Mouse (Mus musculus) left cerebral cortex, adult 11 months (tissue): ENCODE measurements around the gene Capn3.

Source experiments
- DNase-seq: peaks from one replicate; pipeline ENCODE4 v3.0.0; 2022; ENCODE audit warnings: low spot score

Capn3 gene

GRCm38 (mm10) chr2:120455719-120456118, at the start of gene Capn3:
Gene Capn3, plus strand, starts transcription at chr2:120456019.
- no peak for DNase-seq

- DNase-seq = no peak
Measured at GRCm38 (mm10) chr2:120411096-120411628, 44.7 kb upstream of the Capn3 start.

DNA sequence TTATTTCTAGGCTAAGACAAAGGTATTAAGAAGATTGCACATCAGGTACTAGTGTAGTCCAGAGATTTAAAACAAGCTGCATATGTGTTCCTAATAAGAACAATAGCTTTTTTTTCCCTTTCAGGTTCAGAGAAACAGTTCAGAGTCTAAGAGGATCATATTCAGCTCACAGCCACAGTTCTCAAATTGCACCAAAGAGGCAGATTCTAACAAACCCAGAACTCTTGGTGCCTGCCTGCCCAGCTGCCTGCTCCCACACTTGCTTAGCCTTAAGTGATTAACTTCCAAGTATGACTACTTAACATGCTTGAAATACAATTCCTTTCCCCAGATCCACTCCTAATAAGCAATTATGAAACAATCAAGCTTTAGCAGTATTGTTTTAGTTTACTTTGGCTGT, 41.7 kb upstream of the Capn3 start:
- no peak for DNase-seq

DNA sequence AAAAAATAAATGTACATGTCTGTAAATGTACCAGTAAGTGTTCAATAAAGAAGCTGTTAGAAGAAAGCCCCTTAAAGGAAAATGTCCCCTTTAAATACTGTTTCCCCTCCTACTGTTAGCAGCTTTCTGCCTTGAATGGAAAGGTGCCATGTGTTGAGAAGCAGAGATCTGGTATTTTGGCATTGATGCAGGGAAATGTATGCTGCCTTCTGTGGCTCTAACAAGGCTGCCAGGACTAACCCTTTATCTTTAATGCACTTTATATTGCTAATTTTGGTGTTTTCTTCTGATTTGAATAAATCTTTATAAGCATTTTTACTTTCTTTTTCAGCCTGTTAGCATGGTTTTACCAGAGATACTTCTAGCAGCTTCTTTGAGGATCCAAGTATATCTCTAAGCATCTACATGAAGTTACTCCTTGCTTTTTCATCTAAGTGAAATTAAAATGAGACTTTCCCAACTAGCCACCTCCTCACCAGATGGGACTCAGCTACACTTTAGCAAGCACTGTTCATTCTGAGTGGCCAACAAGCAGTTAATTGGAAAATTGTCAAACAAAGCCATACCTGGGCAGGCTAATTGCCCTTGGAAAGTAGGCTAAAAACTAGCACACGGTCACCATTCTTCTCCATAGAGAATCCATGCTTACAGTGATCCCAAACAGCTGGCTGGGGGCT, 40.9 kb upstream of the Capn3 start:
- peak; percentile 22 for DNase-seq

- DNase-seq = no peak
Measured at GRCm38 (mm10) chr2:120424386-120424785, 31.4 kb upstream of the Capn3 start.

DNA sequence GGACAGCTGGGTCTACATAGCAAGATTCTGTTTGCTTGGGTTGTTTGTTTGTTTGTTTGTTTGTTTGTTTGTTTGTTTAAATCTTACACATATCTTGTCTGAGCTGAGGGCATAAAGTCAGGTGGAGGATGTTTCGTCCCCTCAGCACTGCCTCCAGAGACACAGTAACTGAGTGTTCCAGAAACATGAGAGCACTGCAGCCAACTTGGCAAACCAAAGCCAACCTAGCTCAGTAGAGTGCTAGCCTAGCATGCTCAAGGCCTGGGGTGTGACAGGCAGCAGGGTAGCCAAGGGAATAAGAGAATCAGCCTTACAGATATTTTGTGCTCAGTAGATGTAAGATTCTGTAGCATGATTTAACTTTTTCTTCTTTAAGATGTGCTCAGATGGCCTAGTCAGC, 11.3 kb upstream of the Capn3 start:
- DNase-seq = no peak

GRCm38 (mm10) chr2:120446373-120446772, 9.4 kb upstream of the Capn3 start:
- no peak for DNase-seq

DNA sequence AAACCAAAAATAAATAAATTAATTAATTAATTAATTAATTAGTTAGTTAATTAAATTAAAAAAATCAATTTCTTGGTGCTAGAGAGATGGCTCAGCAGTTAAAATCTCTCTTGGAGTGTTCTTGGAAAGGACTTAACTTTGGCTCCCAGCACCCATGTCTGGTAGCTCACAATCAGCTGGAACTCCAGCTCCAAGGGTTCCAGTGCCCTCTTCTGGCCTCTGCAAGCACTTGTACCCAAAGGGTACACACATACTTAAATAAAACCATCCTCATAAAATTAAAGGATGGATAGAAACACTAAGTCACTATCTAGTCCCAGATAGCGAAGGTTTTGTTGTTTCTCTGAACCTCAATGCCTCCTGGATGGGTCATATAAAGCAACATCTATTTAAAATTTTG, 8.5 kb upstream of the Capn3 start:
- no peak for DNase-seq

DNA sequence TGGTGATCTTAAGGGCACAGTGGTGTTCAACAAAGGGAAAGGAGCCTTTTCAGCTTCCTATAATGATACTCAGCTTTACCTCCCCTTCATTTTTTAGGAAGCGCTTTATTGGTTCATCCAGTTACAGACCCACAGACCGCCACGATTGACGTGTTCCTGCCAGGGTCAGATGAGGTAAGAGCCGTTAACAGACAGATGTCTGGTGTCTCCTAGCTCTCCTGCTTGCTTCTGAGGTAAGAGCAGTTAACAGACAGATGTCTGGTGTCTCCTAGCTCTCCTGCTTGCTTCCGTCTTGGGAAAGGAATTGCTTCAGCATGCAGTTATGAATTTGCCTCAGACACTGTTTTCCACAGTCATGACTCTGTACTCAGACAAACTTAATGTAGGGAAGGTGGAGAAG, 5.1 kb upstream of the Capn3 start:
- no peak for DNase-seq

DNA sequence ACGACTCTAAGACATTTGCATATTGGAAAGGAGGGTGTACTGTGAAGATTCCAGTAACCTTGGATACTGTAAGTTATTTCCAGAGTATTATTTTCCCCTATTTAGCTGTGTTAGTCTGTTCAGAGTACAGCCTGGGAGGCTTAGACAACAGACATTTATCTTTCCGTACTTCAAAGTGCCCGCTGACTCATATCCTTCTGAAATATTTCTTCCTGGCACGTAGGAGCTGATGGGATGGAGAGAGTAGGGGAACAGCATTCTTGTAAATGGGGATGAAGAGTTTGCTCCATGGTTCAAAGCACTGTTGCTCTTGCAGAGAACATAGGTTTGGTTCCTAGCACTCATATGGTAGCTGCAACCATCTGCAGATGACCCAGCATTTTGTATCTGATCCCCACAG, 3.2 kb upstream of the Capn3 start:
- DNase-seq = no peak

GRCm38 (mm10) chr2:120454987-120455386, 832 bp upstream of the Capn3 start:
- no peak for DNase-seq

DNA sequence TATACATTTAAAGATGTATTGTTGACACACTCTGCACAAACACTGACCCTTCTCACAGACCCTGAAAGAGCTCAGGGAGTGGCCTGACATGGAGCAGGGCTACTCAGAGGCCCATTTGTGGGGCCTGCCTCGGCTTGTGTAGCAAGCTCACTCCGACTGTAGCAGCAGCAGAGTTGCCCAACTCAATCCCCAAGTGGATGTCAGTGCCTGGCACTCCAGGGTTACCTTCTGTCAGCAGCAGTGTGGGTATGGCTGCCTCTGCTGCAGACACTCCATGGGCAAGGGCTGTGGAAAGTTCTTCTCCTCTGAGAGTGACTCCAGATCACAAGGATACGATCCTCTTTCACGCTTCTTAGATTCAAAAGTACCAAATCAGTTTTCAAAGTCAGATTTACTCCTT, 4.4 kb downstream of the Capn3 start:
- DNase-seq = no peak

DNA sequence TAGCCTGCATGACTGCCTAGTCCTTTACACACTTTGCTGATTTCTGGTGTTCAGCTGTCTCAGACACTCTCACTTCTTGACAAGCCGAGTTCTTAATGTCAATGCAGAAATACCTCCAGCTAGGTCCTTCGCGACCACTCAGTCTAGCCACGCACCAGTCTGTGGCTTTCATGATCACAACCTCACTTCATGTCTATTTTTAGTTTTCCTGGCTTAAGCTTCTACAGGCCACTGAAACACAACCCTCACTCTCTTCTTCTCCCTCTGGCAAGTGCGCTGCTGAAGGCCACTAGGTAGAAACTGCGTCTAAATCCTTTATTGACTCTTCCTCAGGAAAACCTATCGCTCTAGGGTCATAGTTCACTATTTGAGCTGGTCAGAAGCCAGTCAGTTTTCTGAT, 7.5 kb downstream of the Capn3 start:
- no peak for DNase-seq

- DNase-seq = no peak
Measured at GRCm38 (mm10) chr2:120464091-120464490, 8.3 kb downstream of the Capn3 start.

GRCm38 (mm10) chr2:120464732-120465396, 9.0 kb downstream of the Capn3 start:
- no peak for DNase-seq

- no peak for DNase-seq
Measured at GRCm38 (mm10) chr2:120465397-120465785, 9.6 kb downstream of the Capn3 start.

DNA sequence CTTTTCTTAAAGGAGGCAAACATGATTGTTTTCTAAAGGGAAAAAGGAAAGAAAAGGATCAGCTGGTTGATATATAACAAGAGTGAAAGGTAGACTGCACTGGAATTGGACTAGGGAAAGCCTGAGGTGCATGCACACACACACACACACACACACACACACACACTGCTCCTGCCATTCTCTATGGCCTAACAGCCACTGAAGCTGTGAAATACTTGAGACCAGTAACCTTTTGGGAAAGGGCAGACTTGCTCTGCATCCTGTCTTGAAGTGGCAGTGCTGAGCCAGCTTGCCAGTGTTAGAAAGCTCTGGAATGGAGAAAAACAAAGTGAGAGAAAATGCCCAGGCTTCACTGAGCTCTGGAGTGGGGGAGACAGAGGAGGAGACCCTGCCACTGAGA, 12.2 kb downstream of the Capn3 start:
- DNase-seq = no peak

DNA sequence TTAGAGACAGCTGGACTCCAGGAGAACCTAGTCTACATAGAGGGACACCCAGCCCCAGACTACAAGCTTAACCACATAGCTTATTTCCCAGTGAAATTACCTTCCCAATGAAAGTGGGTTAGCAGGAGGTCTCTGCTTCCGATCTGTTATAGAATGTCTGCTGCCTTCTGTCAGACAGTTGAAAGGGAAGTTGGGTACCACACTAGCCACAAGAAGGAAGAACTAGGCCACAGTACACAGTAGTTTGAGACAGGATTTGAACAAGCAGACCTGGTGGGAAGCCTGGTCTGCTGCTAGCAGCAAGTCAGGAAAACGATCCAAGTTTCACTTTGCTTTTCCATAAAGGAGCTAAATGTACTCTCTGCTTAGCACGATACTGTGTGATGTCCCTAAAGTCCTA, 13.4 kb downstream of the Capn3 start:
- no peak for DNase-seq

DNA sequence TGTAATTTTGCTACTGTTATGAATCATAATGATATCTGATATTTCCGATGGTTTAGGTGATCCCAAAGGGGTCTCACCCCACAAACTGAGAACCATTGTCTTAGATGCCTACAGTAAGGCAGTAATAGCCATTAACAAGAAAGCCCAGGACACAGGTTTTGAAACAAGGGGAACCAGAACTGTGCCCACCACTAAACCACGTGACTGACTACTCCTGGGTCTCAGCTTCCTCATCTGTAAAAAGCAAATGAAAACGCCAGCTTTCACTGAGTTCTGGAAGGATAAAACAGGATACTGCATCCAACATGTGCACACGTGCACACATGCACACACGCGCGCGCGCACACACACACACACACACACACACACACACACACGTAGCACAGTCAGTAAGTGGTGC, 13.9 kb downstream of the Capn3 start:
- no peak for DNase-seq

DNA sequence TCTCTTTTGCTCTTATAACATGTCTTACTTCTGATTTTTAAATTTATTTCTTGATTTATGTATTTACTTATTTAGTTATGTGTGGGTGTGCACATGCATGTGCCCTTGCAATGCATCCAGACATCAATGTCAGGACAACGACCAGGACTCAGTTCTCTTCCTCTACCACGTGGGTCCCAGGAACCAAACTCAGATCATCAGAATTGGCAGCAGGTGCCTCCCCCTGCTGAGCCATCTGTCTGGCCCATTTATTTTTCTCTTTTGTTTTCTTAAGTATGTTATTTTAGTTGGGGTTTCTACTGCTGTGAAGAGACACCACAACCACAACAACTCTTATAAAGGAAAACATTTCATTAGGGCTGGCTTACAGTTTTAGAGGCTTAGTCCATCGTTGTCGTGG, 15.0 kb downstream of the Capn3 start:
- DNase-seq = no peak

GRCm38 (mm10) chr2:120476277-120477087, 20.7 kb downstream of the Capn3 start:
- DNase-seq = no peak

DNA sequence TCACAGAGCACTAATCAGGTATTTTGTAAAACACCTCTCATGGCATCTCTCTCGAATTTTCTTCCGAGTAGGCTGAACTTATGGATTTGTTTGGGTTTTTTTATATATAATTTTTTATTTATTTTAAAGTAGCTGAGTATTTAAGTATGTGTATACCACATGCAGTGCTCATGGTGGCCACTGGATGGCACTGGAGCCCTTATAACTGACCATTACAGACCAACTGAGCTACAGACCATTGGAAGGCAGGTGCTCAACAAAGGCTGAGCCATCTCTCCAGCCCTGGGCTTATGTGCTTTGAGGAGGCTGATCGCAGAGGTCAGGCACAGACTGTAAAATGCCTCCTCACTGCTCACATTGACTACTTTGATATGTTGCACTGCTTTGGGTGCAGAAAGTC, 22.8 kb downstream of the Capn3 start:
- peak; percentile 55 for DNase-seq

DNA sequence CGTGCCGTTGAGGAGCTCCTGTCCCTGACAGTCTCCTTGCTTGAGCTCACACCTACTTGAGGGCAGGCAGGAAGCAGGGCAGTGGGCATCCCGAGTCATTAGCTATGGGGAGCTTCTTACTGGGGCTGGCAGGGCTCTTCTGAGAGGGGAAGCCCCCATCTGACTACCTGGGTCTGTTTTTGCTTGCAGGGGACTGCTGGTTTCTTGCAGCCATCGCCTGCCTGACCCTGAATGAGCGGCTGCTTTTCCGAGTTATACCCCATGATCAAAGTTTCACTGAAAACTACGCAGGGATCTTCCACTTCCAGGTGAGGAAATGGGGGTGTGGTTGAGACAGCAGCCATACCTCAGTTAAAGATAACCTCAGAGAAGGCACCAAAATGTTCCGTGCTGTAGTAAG, 26.1 kb downstream of the Capn3 start:
- no peak for DNase-seq
